Mouse (Mus musculus) spleen, embryonic (tissue): Measurements from ENCODE around the gene Pih1d3.

Experiments
- CTCF ChIA-PET: fragments of 350-600 bp; sonication (Branson Sonifier 250); formaldehyde crosslinking; loops from one replicate; lab custom pipeline; 2022; lab: Charles Lee

The Pih1d3 gene

DNA sequence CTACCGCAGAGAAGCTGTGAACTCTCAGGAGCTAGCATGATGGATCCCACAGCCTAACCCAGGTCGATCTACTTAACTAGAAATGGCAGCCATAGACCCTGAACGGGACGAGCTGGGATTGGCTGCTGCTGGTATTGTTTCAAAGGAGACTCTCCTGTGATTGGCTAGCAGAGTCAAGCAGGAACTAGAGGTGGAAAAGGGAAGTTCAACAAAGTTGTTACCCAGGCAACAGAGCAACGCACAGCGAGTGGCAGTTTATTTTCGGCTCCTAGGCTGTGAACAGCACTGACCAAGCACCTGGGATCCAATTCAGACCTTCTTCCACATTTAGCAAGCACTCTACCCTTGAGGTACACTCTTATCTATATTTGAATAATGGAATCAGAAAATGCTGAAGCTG, at the start of gene Pih1d3, which contains the start of gene 4931428L18Rik:
TSS of gene Pih1d3 (plus strand) at position 275 of the 400 bp plus-strand sequence.
TSS of gene 4931428L18Rik (minus strand) at position 121 of the 400 bp plus-strand sequence.
- CTCF ChIA-PET = no interaction called here

DNA sequence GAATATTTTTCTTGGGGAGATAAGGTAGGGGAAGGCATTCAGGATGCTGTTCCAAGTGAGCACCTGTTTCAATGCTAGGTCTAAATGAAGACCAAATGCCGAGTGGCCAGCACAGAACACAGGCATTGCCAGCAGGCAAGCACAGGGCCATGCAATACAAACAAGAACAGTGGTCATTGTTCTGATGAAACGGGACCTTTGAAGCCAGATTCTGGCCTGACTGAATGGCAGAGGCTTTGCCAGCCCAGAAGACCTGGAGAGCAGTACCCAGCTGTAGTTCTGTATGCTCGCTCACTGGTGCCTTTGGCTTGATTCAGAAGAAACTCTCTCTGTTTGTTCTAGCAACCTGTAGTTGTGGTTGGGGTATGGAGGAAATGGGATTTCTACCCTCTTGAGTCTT, 47.2 kb upstream of the Pih1d3 start:
- CTCF ChIA-PET = no interaction called here

DNA sequence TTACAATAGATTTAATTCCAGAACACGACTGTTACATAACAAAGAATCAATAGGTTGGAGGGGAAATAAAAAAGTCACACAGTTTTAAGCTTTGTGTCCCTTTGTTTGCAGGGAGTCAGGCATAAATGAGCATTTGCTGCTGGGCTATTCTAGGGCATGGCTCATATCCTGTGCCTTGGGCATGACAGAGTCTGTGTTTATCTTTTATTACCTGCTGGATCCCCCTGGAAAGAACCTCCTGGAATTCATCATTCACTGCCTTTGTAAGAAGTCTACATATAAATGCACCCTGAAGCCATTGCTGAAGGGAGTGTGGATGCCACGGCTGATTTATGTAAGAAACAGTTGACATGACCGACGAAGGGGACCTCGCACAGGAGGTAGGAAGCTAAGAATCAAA, 46.5 kb upstream of the Pih1d3 start, which contains the start of gene Lgsn:
TSS of gene Lgsn (plus strand) at position 301 of the 400 bp plus-strand sequence.
- CTCF ChIA-PET = no interaction called here

DNA sequence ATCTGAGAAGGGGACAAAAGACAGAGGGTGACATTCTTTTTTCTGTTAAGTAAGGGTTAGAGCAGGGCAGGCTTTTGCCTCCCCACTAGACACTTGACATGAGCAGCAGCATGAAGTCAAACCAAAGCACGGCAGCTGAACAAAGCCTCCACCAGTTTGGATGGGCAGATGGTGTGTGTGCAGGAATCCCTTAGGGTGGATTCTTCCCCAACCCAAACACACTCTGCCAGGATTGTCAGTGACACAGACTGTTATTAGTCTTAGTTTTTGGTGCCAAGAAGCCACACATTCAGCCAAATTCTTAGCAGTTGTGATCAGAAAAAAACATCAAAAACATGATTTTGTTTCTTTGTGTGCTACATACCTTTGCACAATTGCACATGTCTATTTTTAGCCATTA, 44.4 kb upstream of the Pih1d3 start:
- CTCF ChIA-PET = no interaction called here

DNA sequence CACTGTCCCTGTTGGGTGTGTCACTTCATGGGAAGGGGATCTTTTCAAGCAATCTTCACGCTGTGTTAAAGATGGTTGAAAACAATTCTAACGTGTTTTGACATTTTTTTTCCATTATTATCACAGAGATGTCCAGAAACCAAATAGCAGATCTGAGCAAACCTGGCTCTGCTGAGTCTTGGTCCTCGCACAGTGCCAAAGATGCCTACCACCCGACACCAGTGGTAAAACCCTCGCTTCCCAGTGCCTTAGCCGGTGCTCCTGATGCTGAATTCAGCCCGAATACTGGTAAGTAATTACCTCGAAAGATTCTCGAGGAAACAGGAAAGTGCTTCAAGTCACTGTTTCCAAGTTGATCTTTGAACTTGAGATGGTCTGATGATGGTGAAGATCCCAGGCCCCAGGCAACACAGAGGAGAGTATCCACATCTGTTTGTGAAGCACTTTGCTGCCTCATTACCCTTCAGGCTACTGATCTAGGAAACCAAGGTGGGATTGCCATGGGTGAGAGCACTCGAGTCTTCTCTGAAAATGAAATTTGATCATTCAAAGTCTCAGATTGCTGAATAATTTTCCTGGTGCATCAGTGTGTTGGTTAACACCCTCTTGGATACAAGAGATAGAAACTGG, 32.3 kb upstream of the Pih1d3 start:
- CTCF ChIA-PET = no interaction called here

DNA sequence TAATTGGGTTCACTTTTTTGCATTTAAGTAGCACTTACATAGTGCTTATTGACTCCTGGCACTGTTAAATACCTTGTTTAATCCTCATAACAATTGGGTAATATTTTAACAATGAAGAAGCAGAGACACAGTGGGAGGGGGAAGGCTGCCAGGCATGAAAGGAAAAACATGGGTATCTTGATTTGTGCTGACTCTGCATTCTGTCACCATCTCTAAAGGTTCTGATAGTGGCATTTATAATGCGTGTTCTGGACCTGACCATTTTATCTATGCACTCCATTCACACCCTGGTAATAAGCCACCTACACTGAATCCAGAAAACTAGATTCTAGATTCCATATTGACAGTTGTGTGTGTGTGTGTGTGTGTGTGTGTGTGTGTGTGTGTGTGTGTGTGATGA, 27.0 kb upstream of the Pih1d3 start:
- CTCF ChIA-PET = no interaction called here

DNA sequence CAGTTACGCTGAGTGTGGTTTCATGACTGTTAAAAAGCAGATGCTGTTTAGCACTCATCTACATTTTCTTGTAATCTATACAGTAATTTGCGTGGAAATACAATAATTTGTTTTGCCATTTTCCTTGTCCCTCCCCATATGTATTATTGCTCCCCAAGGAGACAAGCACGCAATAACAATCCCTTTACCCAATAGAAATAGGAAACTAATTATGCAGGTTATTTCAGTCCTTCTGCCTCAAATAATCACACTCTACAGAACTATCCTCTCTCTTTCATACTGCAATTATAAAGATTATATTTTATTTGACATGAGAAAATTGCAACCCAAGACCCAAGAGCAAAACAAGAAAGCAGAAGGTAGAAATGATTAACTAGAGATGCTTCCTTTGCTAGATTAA, 25.7 kb upstream of the Pih1d3 start:
- CTCF ChIA-PET = no interaction called here

DNA sequence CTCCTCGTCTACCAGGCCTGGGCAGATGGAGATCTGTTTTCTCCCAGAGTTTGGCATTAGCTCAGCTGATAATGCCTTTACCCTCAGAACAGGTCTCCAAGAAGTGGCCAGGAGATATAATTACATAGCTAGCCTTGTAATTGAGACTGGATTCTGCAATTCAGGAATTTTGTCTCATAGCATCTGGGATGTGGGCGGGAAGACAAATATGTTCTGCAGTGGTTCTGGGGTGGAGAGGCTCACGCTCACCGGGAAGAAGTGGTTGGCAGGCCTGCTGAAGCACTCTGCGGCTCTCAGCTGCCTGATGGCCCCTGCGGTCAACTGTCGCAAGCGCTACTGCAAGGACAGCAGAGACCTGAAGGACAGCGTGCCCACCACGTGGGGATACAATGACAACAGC, 18.9 kb upstream of the Pih1d3 start:
- CTCF ChIA-PET = no interaction called here

DNA sequence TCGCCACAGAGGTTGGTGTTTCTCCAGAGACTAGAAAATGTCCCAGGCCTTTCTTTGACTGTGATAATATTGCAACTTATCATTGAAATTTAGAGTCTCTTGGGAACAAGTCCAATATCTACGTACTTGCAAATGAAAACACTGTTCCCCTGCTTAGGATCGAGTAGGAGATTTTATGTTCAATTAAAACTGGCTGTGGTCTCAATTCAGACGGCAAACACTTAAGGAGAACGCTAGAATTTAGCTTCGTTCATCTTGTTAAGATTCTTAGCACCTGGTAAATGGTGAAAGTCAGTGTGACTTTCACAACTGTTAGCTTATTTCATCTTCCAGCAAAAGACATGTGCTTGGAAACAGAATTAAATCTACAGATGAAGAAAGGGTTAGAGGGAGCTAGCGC, 17.3 kb upstream of the Pih1d3 start:
- CTCF ChIA-PET = no interaction called here

DNA sequence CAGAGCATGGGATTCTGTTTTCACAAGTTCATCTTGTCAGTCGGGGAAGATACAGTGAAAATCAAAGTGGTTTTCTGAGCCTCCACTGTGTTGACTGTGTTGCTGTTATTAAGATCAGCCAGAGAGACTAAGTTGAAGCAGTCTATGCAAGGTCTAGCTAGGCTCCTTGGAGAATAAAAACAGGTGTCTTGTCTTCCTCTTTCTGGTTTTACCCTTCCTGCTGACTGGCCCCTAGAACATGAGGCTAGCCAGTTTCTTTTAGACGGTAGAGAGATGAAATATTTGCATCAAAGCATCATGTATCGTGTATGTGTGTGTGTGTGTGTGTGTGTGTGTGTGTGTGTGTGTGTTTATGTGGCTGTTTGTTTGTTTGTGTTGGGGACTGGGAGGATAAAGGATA, 16.9 kb upstream of the Pih1d3 start:
- CTCF ChIA-PET = no interaction called here

DNA sequence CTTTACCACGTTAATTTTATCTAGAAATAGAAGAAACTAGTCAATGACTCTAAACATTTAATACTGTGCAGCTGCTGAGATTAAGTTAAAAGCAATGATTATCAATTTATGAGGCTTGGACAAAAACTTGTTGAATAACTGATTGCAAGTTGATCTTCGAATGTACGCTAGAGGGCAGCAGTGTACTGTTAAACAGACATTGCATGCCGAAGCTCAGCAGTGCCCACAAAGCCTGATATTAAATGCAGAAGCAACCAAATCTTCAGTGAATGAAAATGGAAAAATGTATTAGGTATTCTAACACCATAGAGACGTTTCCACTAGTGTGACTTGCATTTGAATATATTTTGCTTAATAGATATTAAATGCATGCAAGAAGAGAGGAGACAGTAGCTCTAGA, 12.5 kb upstream of the Pih1d3 start:
- CTCF ChIA-PET = interaction anchor here (0.6 kb wide), 1 partner anchor 45 kb away, joined by 3 read pairs; no protein-coding TSS in a partner anchor

DNA sequence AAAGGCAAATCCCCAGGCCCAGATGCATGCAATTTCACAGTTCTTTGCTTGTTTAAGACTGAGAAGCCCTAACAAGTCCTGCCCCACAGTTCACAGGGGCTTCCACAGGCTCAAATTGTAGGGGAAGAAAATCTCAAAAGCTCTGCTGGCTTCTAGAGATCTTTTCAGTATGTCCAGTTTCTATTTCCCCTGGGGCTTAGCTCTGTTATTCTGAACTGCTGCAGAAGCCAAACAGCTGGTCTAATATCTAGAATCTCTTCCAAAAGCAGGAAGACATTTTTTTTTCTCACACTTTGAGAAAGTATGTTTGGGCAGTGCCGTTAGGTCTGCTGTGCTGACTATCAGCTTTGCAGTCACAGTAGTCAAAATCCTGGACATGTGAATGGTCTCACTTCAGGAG, 7.8 kb upstream of the Pih1d3 start:
- CTCF ChIA-PET = no interaction called here

DNA sequence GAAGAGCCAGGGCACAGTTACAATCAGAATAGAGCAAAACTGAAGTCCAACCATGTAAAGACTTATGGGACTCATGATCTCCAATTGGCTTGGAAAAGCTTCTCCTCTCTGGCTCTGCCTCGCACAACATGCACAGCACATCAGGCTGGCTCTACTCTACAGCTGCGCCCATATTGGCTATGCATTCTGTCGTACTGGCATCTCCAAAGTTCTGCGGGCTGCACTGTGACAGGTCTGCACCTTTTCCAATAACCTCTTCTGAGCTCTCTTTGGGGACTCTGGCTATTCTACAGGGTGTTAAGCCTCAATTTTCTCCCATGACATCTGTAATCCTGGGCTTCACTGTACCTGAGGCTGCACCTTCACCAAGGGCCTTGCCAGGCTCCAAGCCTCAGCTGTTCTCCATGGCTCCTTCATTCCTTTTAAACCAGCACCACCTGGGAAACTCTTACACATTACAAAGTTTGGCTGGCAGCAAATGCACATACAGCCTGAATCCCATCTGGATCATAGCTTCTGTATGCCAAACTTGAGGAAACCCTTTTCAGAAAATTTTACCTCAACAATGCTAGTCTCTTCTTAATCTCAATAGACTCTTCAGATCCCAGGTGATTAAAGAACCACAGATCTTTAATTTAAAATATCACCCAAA, 1.9 kb upstream of the Pih1d3 start:
- CTCF ChIA-PET = no interaction called here

DNA sequence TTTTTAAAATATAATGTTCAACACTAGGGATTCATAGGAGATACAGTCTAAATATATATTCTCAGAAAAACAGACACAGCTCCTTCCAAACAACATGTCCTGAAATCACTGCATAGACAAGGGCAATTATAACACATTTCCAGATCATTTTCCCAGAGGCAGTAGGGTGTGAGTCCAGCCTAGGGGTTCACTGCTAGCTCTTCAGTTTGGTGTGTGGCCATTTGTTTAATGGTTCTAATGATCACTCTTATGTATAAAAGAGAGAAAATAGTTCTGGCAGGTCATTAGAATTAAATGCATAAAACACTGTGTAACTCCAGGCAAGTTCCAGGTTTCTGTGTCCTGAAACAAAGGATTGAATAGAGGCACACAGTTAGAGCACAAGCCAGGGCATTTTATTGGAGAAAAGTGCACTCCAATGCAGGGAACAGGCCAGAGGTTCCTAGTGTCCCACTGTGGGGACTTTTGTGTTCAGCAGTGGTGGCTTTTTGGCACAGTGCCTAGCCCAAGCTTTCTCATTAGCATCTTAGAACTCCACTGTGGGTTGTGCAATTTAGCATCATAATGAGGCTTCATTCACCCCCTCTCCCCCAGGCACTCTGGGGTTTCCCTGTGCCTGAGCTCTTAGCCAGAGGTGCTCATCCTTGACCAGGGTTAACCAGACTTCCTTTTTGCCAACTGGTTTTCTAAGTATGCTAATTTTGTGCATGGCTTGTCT, 10.8 kb downstream of the Pih1d3 start:
- CTCF ChIA-PET = no interaction called here

DNA sequence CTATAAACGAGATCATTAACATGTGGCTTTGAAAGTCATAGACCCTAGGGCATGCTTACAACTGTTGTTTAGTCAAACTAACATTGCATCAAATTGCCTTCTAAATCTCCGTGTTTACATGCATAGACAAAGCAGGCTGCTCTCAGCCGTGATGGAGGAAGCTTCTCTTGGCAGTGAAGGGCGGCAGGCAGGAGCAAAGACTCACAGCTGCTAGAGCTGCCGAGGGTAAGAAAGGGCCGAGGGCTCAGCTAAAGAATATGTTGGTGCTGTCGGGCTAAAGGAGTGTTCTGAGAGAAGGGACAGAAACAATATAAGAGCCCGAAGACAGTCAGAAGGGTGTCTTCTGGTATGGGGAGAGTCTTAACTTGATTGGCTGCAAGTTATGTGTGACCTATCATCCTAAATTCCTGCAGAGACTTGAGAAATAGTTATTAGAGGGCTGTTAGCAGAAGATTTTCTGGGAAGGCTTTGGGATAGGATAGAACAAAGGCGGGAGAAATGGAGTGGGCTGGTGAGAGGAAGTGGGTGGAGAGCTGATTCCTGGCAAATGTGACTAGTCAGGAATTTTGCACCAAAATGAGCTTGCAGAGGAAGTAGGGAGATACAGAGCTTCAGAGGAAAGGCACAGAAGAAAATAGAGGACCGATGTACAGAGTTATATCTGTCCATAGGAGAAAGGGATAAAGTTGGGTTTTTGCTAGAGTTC, 37.7 kb downstream of the Pih1d3 start:
- CTCF ChIA-PET = no interaction called here
